Mouse (Mus musculus): ENCODE data around the gene Ripk3.
A peak's percentile ranks its signal among the peaks of the same experiment; 100 is the strongest.

Ripk3 gene

DNA sequence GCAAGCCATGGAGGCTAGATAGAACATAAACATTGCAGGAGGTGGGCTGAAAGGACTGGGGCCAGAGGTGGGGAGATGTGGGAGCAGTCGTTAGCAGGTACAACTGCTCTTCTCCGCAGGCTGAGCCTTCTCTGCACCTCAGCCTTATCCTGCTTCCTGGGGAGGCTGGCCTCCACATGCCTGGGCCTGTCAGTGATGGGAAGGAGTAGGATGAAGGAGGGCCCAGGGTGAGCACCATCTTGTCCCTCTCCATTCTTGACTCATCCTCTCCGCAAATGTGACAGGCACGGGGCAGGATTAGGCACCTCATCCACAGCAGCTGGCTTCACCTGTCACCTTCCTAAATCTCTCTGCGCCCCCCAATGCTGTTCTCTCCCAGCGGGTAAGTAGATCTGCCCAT lies 27.5 kb downstream of the Ripk3 start, which contains the start of gene Ltb4r2:
TSS of gene Ltb4r2 (plus strand) at position 266 of the 400 bp plus-strand sequence.
- no peak for DNase-seq (ENCODE audit: low spot score)

- DNase-seq (ENCODE audit: low spot score): peak; percentile 86
Observed at GRCm38 (mm10) chr14:55760156-55760555, 28.5 kb downstream of the Ripk3 start.

DNA sequence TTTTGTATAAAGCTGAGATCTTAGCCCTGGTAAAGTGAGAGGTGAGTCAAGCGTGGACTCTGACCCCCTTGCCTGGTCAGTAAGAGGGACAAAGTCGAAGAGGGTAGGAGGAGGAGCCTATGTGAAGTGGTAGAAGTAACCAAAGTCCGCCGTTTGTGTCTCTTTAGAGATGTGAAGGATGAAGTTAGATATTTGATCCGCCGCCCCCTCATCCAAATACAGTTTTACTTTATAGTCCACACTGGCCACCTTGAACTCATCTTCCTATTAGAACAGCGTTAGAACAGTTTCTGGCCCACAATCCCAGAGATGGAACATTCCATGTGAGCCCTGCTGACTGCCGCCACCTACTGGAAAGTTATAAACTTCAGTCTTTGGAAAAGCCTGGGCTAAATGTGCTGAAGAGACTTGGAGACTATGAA lies 30.3 kb downstream of the Ripk3 start, which contains the start of gene Cideb:
TSS of gene Cideb (minus strand) at position 96 of the 422 bp plus-strand sequence.
- DNase-seq (ENCODE audit: low spot score): peak; percentile 63

- DNase-seq (ENCODE audit: low spot score): no peak
Observed at GRCm38 (mm10) chr14:55757566-55757965, 31.1 kb downstream of the Ripk3 start.

GRCm38 (mm10) chr14:55747051-55747847 lies 41.4 kb downstream of the Ripk3 start:
- DNase-seq (ENCODE audit: low spot score): no peak

DNA sequence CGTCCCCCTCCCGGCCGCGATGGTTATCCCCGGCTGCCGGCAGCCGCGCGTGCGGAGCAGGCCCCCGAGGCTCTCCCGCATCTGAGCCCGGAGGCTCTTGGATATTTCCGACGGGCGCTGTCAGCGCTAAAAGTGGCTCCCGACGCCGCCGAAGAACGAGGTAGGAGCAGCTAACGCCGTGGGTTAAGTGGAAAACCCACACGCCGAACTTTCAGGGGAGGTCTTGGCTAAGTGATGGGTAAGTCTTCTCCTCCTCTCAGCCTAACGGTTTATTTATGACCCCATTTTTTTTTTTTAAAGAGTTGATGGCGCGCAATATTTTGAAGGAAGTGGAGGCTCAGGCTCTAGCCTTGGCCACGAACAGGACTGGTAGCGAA lies 42.8 kb downstream of the Ripk3 start:
- DNase-seq (ENCODE audit: low spot score): no peak

DNA sequence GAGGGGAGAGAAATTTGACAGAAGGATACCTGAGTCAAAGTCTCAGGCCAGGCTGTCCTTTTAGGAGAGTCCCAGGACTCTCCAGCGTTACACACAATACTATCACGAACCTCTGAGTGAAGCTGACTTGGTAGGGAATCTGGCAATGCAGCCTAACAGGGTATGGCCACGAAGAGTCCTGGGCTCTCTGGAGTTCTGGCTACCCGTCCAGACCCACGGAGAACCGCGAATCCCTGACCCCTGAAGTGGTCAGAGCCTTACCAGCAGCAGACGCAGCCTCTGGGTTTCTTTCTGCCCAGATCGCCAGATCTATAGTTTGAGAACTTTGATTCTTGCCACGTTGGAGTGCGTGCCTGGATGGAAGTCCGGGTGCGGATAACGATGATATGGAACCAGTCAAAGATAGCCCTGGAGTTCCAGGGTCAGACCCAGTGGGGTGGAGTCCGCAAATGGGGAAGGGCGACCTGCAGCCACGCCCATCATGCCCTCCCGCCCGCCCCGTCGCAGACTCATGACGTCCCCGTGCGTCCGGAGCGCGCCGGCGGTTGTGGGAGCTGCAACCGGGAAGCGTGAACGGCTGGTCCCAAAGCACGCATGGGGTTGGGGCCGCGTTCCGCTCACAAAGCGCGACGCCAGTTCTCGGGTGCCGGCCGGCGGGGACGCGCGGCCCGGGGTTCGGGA lies 43.3 kb downstream of the Ripk3 start, which contains the start of the genes Dhrs1 and Nop9:
TSS of gene Dhrs1 (minus strand) at position 511 of the 681 bp plus-strand sequence.
TSS of gene Nop9 (plus strand) at position 514 of the 681 bp plus-strand sequence.
- peak; percentile 87 for DNase-seq (ENCODE audit: low spot score)

GRCm38 (mm10) chr14:55743711-55744110 lies 45.0 kb downstream of the Ripk3 start:
- peak; percentile 90 for DNase-seq (ENCODE audit: low spot score)

- no peak for DNase-seq (ENCODE audit: low spot score)
Observed at GRCm38 (mm10) chr14:55737086-55737687, 51.5 kb downstream of the Ripk3 start.

GRCm38 (mm10) chr14:55735758-55736157 lies 52.9 kb downstream of the Ripk3 start:
- DNase-seq (ENCODE audit: low spot score): no peak

- no peak for DNase-seq (ENCODE audit: low spot score)
Observed at GRCm38 (mm10) chr14:55735334-55735733, 53.3 kb downstream of the Ripk3 start.
